Mouse (Mus musculus) embryonic facial prominence, embryonic 11.5 days (tissue): ENCODE data around the gene Vpreb2. TPM values are rescaled to one million over a fixed set of nuclear protein-coding genes. Genes with fewer than 3 reads are reported as not detected.
"Not testable (repeated sequence)": the region's sequence is repeated elsewhere in the genome, so short reads cannot be mapped to it uniquely, and the experiment has no call there.

Source experiments
- ATAC-seq: fragments of 200-750 bp; cut with Nextera tagmentation; replicated peaks from 2 replicates; pipeline ENCODE4 v1.8.0; 2017; ENCODE audit warnings: low read depth; ENCODE audit not compliant: insufficient number of reproducible peaks, low FRiP score, low TSS enrichment
- DNase-seq: peaks from one replicate; pipeline ENCODE4 v3.0.0-alpha.2; 2015; ENCODE audit warnings: low spot score
- H3K27ac ChIP-seq: fragments of 300-500 bp; sonication (generic); replicated peaks from 2 replicates; pipeline ENCODE4 v1.5.1; 2014; ENCODE audit warnings: mild to moderate bottlenecking, low read depth, low read length, control low read depth
- H3K27me3 ChIP-seq: fragments of 300-500 bp; sonication (generic); 2 replicates; pipeline ENCODE4 v1.6.1; 2014; ENCODE audit warnings: mild to moderate bottlenecking, low read length, moderate library complexity, mixed read lengths; ENCODE audit not compliant: control insufficient read depth, insufficient read depth
- H3K36me3 ChIP-seq: fragments of 300-500 bp; sonication (generic); replicated peaks from 2 replicates; pipeline ENCODE4 v1.6.1; 2014; ENCODE audit warnings: low read depth, mild to moderate bottlenecking, low read length, moderate library complexity, mixed read lengths; ENCODE audit not compliant: control insufficient read depth, insufficient read depth
- H3K4me1 ChIP-seq: fragments of 300-500 bp; sonication (generic); 2 replicates; pipeline ENCODE4 v1.6.1; 2014; ENCODE audit warnings: low read length, mixed read lengths; ENCODE audit not compliant: control insufficient read depth, insufficient read depth
- H3K4me2 ChIP-seq: fragments of 300-500 bp; sonication (generic); 2 replicates; pipeline ENCODE4 v1.6.1; 2014; ENCODE audit warnings: low read depth, mild to moderate bottlenecking, control low read depth, low read length, moderate library complexity
- H3K4me3 ChIP-seq: fragments of 300-500 bp; sonication (generic); 2 replicates; pipeline ENCODE4 v1.5.1; 2014; ENCODE audit warnings: low read depth, low read length, control low read depth
- H3K9ac ChIP-seq: fragments of 300-500 bp; sonication (generic); replicated peaks from 2 replicates; pipeline ENCODE4 v1.6.1; 2014; ENCODE audit warnings: mild to moderate bottlenecking, control low read depth, low read length
- H3K9me3 ChIP-seq: fragments of 300-500 bp; sonication (generic); replicated peaks from 2 replicates; pipeline ENCODE4 v1.6.1; 2016; ENCODE audit warnings: mild to moderate bottlenecking, low read length, inconsistent platforms, mixed read lengths; ENCODE audit not compliant: control insufficient read depth
- WGBS: fragments of 180-500 bp; shearing (Covaris S2); extraction: QIAGEN DNeasy Blood & Tissue Kit; methylation state at CpG from one replicate; pipeline ENCODE4 v1.1.7; 2014; 5-methylcytosine and 5-hydroxymethylcytosine counted together
- polyA plus RNA-seq: library from polyadenylated mRNA; unstranded; fragments of >200 nt; fragmentation: Nextera tagmentation; extraction: Ambion mirVana; gene quantifications from 2 replicates; pipeline ENCODE4 v1.2.1, GENCODE M21; 2014

The Vpreb2 gene
- polyA plus RNA-seq, 1 experiment from 2014 or later = not detected

DNA sequence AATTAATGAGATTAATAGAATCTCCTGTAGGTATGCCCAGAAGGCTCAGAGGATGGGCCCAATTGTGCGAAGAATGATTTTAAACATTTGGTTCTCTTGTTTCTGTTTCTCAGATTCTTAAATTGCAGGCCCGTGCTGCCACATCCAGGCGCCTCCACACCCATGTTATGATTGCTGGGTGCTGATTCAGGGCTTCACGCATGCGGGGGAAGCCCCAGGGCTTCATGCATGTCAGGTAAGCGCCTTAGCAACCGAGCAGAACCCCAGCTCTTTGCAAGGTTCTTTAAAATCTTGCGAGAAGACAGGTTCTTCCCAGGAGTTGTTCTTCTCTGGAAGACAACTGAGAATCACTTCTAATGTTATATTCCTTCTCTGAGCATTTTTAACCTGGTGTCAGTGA, 36.8 kb upstream of the Vpreb2 start:
- Histone ChIP-seq H3K4me1 (no peaks in the 10 kb centered on the region), H3K27me3 (no peaks in the 10 kb centered on the region), H3K4me3 (no peak overlapping the region), H3K36me3 (no peaks in the 10 kb centered on the region), H3K9me3 (no peaks in the 10 kb centered on the region), H3K9ac (no peak overlapping the region), H3K27ac (no peak overlapping the region), H3K4me2 (no peak overlapping the region)
- DNase-seq = no peak
- no peak for ATAC-seq
- 64% methylated on average over 8 of the region's 8 CpGs for WGBS

DNA sequence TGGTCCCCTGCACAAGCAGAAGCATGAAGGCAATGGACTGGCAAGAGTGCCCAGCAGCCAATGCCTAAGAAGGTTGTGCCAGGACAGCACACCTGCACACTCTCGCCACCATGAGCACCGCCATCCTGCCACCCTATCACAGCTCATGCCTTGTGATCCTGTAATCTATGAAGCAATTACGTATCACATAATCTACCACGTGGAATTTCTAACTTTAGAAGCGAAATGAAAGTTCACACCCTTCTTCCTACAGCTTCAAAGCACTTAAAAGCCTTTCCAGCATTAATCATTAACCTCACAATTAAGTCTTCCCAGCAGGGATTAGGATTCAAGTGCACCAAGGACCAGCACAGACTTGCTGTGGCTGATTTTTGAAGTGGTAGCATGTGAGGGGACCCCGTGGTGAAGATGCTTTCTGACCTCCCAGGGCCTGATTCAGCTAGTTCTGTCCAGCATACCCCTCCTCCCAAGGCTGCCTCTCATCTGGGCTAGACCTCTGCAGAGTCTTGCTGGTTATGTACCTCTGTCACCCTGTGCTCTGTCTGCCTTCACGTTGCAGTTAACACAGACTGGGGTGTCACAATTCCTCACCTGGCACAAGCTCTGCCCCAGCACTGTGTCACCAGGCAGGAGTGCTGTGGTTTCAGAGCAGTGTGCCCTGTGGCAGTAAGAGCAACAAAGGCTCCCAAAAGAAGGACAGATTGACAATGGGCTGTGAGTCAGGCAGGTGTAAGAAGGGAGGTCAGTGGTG, 35.0 kb upstream of the Vpreb2 start:
- WGBS = 65% methylated on average over 7 of the region's 7 CpGs
- Histone ChIP-seq H3K4me3 (no peak overlapping the region), H3K27me3 (no peaks in the 10 kb centered on the region), H3K9me3 (no peaks in the 10 kb centered on the region), H3K27ac (no peak overlapping the region), H3K4me1 (no peaks in the 10 kb centered on the region; the same call in 1 of the 2 replicates), H3K9ac (no peak overlapping the region), H3K4me2 (no peak overlapping the region), H3K36me3 (no peaks in the 10 kb centered on the region)
- ATAC-seq (no peak), DNase-seq (no peak)

DNA sequence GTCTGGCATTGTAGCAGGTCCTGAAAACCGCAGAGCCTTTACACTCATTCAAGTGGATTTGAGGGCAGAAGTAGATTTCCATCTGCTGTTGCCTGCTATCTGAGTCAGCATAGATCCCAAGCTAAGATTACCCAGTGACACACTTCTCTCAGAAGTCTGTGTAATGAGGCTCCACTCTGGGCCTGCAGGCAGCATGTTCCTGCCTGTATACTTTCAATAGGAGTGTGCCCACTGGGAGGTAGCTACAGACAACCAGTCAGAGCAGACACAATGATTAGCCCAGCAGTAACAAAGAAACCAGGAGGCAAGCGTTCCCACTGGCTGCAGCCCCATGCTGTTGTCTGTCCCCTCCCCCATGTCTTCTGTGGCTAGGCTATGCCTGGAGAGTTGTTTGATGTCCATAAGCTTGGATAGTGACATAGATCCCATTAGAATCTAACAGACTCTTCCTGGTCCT, 30.8 kb upstream of the Vpreb2 start:
- no peak overlapping the region for H3K4me3 ChIP-seq
- ATAC-seq = peak; percentile 84
- no peaks in the 10 kb centered on the region; the same call in 1 of the 2 replicates for H3K4me1 ChIP-seq
- 45% methylated on average over 2 of the region's 2 CpGs for WGBS
- no peaks in the 10 kb centered on the region for H3K27me3 ChIP-seq
- H3K4me2 ChIP-seq = no peak overlapping the region
- DNase-seq = peak; percentile 45
- H3K9ac ChIP-seq = no peak overlapping the region
- H3K9me3 ChIP-seq = no peaks in the 10 kb centered on the region
- no peaks in the 10 kb centered on the region for H3K36me3 ChIP-seq
- no peak overlapping the region for H3K27ac ChIP-seq

DNA sequence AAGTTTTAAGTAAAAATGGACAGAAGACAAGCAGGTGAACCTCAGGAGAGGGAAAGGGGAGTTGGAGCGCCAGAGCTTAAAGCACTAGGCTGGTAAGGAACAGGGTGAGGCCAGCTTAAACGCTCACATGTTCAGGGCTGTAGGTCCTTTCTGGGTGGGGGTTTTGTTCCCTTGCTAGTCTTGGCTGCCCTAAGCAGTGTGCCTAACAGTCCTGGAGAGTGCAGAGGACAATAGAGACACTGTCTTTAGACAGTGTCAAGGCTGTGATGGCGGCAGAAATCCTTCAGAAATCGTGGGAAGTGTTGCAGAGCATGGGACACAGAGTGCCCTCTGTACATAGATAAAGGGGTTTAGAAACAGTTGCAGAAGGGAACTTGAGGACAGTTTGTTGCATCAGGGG, 30.2 kb upstream of the Vpreb2 start:
- H3K9me3 ChIP-seq = no peaks in the 10 kb centered on the region
- ATAC-seq (no peak; the same call in 1 of the 2 replicates), DNase-seq (peak; percentile 6)
- 38% methylated on average over 4 of the region's 4 CpGs for WGBS
- no peak overlapping the region for H3K4me2 ChIP-seq
- no peaks in the 10 kb centered on the region for H3K36me3 ChIP-seq
- no peak overlapping the region for H3K27ac ChIP-seq
- no peak overlapping the region for H3K4me3 ChIP-seq
- no peak overlapping the region for H3K9ac ChIP-seq
- no peaks in the 10 kb centered on the region; the same call in 1 of the 2 replicates for H3K4me1 ChIP-seq
- H3K27me3 ChIP-seq = no peaks in the 10 kb centered on the region

DNA sequence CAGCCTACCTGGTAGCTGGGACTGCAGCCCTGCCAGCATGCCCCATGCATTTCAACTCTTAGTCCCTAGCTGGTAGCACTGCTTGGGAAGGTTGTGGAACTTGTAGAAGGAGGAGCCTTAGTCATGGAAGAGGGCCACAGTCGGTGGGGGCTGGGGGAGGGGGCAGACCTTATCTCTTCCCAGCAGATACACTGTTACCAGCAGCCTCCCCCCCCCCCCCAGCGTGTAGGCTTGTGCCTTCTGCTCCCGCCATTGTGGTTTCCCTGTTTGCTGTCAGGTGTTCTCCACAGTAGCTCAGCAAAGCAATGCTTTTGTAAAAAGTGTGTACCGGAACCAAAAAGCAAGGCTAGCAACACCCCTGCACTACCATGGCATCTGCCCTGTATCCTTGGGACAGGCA, 28.6 kb upstream of the Vpreb2 start:
- H3K4me1 ChIP-seq = no peaks in the 10 kb centered on the region; the same call in 1 of the 2 replicates
- no peak overlapping the region for H3K4me2 ChIP-seq
- H3K4me3 ChIP-seq = no peak overlapping the region
- no peak overlapping the region for H3K9ac ChIP-seq
- no peaks in the 10 kb centered on the region for H3K36me3 ChIP-seq
- H3K27ac ChIP-seq = no peak overlapping the region
- H3K27me3 ChIP-seq = no peaks in the 10 kb centered on the region
- WGBS = 84% methylated on average over 4 of the region's 4 CpGs
- no peak for DNase-seq
- ATAC-seq = no peak
- no peaks in the 10 kb centered on the region for H3K9me3 ChIP-seq

DNA sequence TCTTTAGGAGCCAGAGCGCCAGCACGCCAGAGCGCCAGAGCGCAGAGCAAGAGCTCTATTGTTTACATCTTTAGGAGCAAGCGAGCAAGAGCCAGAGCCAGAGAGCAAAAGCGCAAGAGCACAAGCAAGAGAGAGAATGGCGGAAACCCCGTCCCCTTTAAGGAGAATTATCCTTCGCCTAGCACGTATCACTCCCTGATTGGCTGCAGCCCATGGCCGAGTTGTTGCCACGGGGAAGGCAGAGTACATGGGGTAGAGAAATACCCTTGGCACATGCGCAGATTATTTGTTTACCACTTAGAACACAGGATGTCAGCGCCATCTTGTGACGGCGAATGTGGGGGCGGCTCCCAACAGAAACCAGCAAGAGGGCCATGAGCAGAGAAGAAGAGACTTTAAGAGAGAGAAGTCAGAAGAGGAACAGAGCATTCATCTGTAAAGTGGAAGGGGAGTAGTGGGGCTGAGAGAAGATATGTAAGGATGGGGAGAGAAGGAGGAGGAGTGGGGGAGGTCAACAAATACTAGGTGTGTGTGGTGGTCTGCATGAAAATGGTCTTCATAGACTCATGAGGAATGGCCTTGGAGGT, 24.1 kb upstream of the Vpreb2 start:
- not testable (repeated sequence) for H3K9me3 ChIP-seq, H3K27me3 ChIP-seq, H3K4me2 ChIP-seq, DNase-seq, ATAC-seq, H3K27ac ChIP-seq, H3K4me3 ChIP-seq, H3K9ac ChIP-seq, H3K4me1 ChIP-seq, H3K36me3 ChIP-seq
- 95% methylated on average over 16 of the region's 17 CpGs for WGBS

DNA sequence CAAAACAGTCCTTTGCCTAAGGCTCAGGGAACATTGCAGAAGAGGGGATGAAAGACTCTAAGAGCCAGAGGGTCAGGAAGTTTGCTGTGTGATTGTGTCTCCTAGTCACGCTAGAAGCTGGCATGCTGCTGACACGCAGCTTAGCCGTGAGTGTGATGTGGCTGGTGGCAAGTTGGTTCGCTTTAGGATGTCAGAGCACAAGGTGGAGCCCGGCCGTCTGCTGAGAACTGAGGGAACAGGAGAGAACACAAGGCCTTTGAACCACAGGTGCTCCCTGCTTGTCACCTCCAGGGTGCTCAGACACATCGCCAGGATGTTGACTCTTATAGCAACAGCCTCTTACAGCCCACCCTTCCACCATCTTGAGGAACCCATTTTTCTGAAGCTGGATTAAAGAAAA, 18.1 kb upstream of the Vpreb2 start:
- no peaks in the 10 kb centered on the region for H3K27me3 ChIP-seq
- H3K27ac ChIP-seq = no peak overlapping the region
- no peak for DNase-seq
- no peak overlapping the region for H3K4me2 ChIP-seq
- no peaks in the 10 kb centered on the region for H3K36me3 ChIP-seq
- H3K4me3 ChIP-seq = no peak overlapping the region
- no peak for ATAC-seq
- WGBS = 76% methylated on average over 7 of the region's 7 CpGs
- H3K4me1 ChIP-seq = no peaks in the 10 kb centered on the region
- H3K9me3 ChIP-seq = no peaks in the 10 kb centered on the region
- no peak overlapping the region for H3K9ac ChIP-seq

DNA sequence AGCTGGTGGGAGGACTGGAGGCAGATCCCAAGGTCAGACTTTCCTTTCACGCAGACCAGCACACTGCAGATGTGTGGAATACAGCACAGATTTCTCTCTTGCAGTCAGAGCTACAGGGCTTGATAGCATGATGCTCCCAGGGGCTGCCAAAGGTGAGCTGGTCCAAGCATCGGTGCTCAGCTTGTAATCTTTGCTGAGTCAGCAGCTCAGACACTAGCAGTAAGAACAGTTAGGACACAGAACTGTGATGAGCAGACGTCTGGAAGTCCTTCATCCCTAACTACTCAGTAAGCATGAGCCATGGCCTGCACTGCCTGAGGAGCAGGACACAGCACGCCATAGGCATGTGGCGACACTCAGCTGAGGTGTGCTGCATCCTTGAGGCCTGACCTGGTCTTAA, 8.4 kb upstream of the Vpreb2 start:
- 74% methylated on average over 5 of the region's 5 CpGs for WGBS
- H3K4me3 ChIP-seq = no peak overlapping the region
- no peaks in the 10 kb centered on the region for H3K27me3 ChIP-seq
- no peaks in the 10 kb centered on the region for H3K4me1 ChIP-seq
- ATAC-seq (no peak), DNase-seq (no peak)
- H3K27ac ChIP-seq = no peak overlapping the region
- no peak overlapping the region for H3K4me2 ChIP-seq
- H3K9me3 ChIP-seq = no peaks in the 10 kb centered on the region
- H3K9ac ChIP-seq = no peak overlapping the region
- no peaks in the 10 kb centered on the region for H3K36me3 ChIP-seq
